Mouse (Mus musculus) liver, postnatal 0 days (tissue): ENCODE measurements around the gene 6030408B16Rik. TPM values are rescaled to one million over a fixed set of nuclear protein-coding genes. Genes with fewer than 3 reads are reported as not detected.

Experiments
- ATAC-seq: fragments of 200-750 bp; cut with Nextera tagmentation; 2 replicates; pipeline ENCODE4 v1.8.0; 2017; ENCODE audit warnings: mild to moderate bottlenecking, moderate library complexity
- DNase-seq: peaks from one replicate; pipeline ENCODE4 v3.0.0-alpha.2; 2016
- H3K27ac ChIP-seq: fragments of 300-500 bp; sonication (generic); 2 replicates; pipeline ENCODE4 v1.5.1; 2014; ENCODE audit warnings: antibody characterized with exemption, moderate library complexity, mild to moderate bottlenecking, low read depth
- H3K27me3 ChIP-seq: fragments of 300-500 bp; sonication (generic); 2 replicates; pipeline ENCODE4 v1.6.1; 2014; ENCODE audit warnings: low read length, control low read depth, mixed read lengths; ENCODE audit not compliant: insufficient read depth
- H3K36me3 ChIP-seq: fragments of 300-500 bp; sonication (generic); replicated peaks from 2 replicates; pipeline ENCODE4 v1.6.1; 2014; ENCODE audit warnings: mild to moderate bottlenecking, control low read depth, low read length, moderate library complexity, mixed read lengths; ENCODE audit not compliant: insufficient read depth
- H3K4me1 ChIP-seq: fragments of 300-500 bp; sonication (generic); 2 replicates; pipeline ENCODE4 v1.6.1; 2014; ENCODE audit warnings: antibody characterized with exemption, mild to moderate bottlenecking, control low read depth; ENCODE audit not compliant: insufficient read depth
- H3K4me2 ChIP-seq: fragments of 300-500 bp; sonication (generic); 2 replicates; pipeline ENCODE4 v1.6.1; 2014; ENCODE audit warnings: low read depth, mild to moderate bottlenecking, low read length, moderate library complexity, mixed read lengths
- H3K4me3 ChIP-seq: fragments of 300-500 bp; sonication (generic); 2 replicates; pipeline ENCODE4 v1.5.1; 2014; ENCODE audit warnings: low read depth, low read length
- H3K9ac ChIP-seq: fragments of 300-500 bp; sonication (generic); replicated peaks from 2 replicates; pipeline ENCODE4 v1.6.1; 2014; ENCODE audit warnings: mild to moderate bottlenecking, moderate library complexity
- H3K9me3 ChIP-seq: fragments of 300-500 bp; sonication (generic); 2 replicates; pipeline ENCODE4 v1.6.1; 2016; ENCODE audit warnings: mild to moderate bottlenecking, control low read depth, low read length, mixed read lengths
- CTCF ChIP-seq: sonication (generic); IDR thresholded peaks from 2 replicates; pipeline ENCODE4 v1.5.1; 2016; ENCODE audit warnings: antibody characterized with exemption, low read depth
- EP300 ChIP-seq: IDR thresholded peaks from 2 replicates; pipeline ENCODE4 v1.6.1; 2016; ENCODE audit warnings: antibody characterized with exemption, low read depth, mild to moderate bottlenecking
- WGBS: fragments of 180-500 bp; shearing (Covaris S2); extraction: QIAGEN DNeasy Blood & Tissue Kit; methylation state at CpG from one replicate; pipeline ENCODE4 v1.1.7; 2014; ENCODE audit not compliant: insufficient replicate concordance; 5-methylcytosine and 5-hydroxymethylcytosine counted together
- polyA plus RNA-seq: library from polyadenylated mRNA; unstranded; fragments of >200 nt; fragmentation: Nextera tagmentation; extraction: Ambion mirVana; gene quantifications from 2 replicates; pipeline ENCODE4 v1.2.1, GENCODE M21; 2015

6030408B16Rik gene
- polyA plus RNA-seq, 1 experiment from 2014 or later: 0.36 TPM

GRCm38 (mm10) chr15:101333648-101334047, 40.6 kb downstream of the 6030408B16Rik start:
- H3K27ac ChIP-seq: no peak overlapping the region
- H3K27me3 ChIP-seq: no peaks in the 10 kb centered on the region; the same call in 1 of the 2 replicates
- H3K4me1 ChIP-seq: peaks cover 6% of the 10 kb centered on the region; the same call in 1 of the 2 replicates
- H3K4me3 ChIP-seq: no peak overlapping the region
- no peak overlapping the region for H3K9ac ChIP-seq
- no peak for ATAC-seq
- TF ChIP-seq CTCF (no peak), EP300 (no peak)
- DNase-seq: no peak
- 30% methylated on average over 4 of the region's 4 CpGs for WGBS
- no peaks in the 10 kb centered on the region for H3K9me3 ChIP-seq
- no peak overlapping the region for H3K4me2 ChIP-seq
- no peaks in the 10 kb centered on the region for H3K36me3 ChIP-seq

DNA sequence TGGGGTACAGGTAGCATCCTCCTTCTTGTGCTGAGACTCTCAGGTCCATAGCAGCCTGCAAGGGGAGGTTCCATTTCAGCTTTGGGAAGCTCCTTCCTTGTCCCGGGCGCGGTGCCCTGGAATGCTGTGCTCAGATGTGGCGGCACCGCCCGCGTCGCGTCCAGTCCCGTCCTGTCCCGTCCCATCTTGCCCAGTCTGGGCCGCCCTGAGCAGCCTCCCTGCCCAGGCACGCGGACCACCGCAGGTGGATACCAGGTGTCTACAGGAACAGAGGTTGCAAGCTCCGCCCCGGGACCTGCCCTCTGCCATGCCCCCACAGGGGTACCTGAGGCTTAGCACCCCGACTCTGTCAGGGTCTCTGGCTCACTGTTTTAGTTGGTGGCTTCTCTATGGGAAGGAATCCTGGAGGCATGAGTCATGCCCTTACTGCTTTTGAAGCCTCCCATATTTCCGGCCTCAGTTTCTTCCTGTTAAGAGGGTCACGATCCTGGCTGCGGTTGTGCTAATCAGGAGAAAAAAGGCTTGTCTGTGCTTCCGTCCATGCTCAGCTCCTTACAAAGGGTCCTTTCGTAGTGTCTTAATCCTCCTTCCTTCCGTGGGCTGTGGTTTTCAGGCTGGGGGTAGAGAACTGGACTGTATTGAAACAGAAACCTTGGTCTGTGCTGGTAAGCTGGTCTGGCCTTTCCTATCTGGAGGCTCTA, 43.6 kb downstream of the 6030408B16Rik start:
- H3K9ac ChIP-seq: no peak overlapping the region
- 21% methylated on average over 24 of the region's 24 CpGs for WGBS
- H3K4me3 ChIP-seq: no peak overlapping the region
- H3K9me3 ChIP-seq: no peaks in the 10 kb centered on the region
- DNase-seq (no peak), ATAC-seq (peak; percentile 67)
- peaks cover 6% of the 10 kb centered on the region; the same call in 1 of the 2 replicates for H3K4me1 ChIP-seq
- TF ChIP-seq EP300 (no peak; the same call in 1 of the 2 replicates), CTCF (no peak)
- H3K36me3 ChIP-seq: no peaks in the 10 kb centered on the region
- H3K4me2 ChIP-seq: peak overlapping the region; percentile 49
- peak overlapping the region; percentile 51 for H3K27ac ChIP-seq
- no peaks in the 10 kb centered on the region; the same call in 1 of the 2 replicates for H3K27me3 ChIP-seq

GRCm38 (mm10) chr15:101338359-101338758, 45.3 kb downstream of the 6030408B16Rik start:
- no peak overlapping the region for H3K27ac ChIP-seq
- H3K9ac ChIP-seq: no peak overlapping the region
- ATAC-seq (no peak), DNase-seq (no peak)
- no peaks in the 10 kb centered on the region for H3K9me3 ChIP-seq
- H3K27me3 ChIP-seq: no peaks in the 10 kb centered on the region; the same call in 1 of the 2 replicates
- no peak overlapping the region for H3K4me2 ChIP-seq
- H3K36me3 ChIP-seq: no peaks in the 10 kb centered on the region
- H3K4me3 ChIP-seq: no peak overlapping the region
- peaks cover 6% of the 10 kb centered on the region; the same call in 1 of the 2 replicates for H3K4me1 ChIP-seq
- WGBS: 73% methylated on average over 4 of the region's 4 CpGs
- TF ChIP-seq EP300: no peak
- TF ChIP-seq CTCF: no peak

DNA sequence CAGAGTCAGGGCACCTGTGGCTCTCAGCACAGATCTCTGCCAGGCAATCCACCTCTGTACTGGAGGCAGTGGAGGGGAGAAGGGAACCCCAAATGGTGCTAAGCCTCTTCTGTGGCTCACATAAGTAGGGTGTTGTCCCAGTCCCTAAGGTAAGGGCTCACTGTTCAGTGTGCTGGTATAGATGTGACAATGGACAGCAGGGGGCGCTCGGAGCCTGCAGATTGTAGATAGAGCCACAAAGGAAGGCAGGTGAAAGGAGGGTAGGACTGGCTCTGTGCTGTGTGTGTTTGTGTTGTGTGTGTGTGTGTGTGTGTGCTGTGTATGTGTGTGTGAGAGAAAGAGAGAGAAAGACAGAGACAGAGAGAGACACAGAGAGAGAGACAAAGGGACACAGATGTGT, 46.5 kb downstream of the 6030408B16Rik start:
- no peaks in the 10 kb centered on the region; the same call in 1 of the 2 replicates for H3K27me3 ChIP-seq
- peak; percentile 88 for DNase-seq
- H3K36me3 ChIP-seq: no peaks in the 10 kb centered on the region
- no peak overlapping the region for H3K27ac ChIP-seq
- TF ChIP-seq EP300 (no peak), CTCF (peak; percentile 94)
- 0% methylated on average over 2 of the region's 2 CpGs for WGBS
- peaks cover 6% of the 10 kb centered on the region; the same call in 1 of the 2 replicates for H3K4me1 ChIP-seq
- H3K9me3 ChIP-seq: no peaks in the 10 kb centered on the region
- peak; percentile 65 for ATAC-seq
- no peak overlapping the region for H3K4me3 ChIP-seq
- H3K4me2 ChIP-seq: no peak overlapping the region
- H3K9ac ChIP-seq: no peak overlapping the region

DNA sequence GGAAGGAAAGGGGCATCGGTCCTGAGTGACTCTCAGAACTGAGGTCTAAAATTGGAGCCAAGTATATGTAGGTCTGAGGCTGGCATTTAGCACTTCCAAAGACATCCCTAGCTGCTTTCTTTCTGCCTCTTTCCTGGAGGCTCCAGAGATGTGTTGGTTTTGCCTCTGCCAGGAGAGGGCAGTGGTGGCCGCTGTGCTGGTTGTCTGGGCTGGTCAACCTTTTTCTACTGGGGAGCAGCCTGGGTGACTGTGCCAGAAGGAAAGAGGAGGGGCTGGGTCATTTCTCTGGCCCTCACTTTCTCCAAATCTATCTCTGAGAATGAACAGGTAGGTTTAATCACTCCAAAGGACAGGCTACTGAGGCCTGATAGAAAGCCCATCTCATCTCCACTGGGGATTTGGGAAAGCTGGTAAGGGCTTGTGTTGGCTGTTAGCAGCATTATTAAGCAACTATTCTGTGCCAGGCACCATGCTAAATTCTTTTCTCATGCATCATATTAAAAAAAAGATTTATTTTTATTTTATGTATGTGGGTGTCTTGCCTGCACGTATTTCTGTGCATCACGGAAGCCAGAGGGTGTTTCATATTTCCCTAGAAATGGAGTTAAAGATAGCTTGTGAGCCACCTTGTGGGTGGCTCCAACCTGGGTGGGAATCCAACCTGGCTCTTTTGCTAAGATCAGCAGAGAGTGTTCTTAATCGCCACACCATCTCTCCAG, 48.9 kb downstream of the 6030408B16Rik start:
- no peaks in the 10 kb centered on the region for H3K36me3 ChIP-seq
- H3K9ac ChIP-seq: no peak overlapping the region
- WGBS: 51% methylated on average over 5 of the region's 5 CpGs
- H3K27me3 ChIP-seq: no peaks in the 10 kb centered on the region; the same call in 1 of the 2 replicates
- ATAC-seq: no peak
- no peak overlapping the region for H3K4me2 ChIP-seq
- no peaks in the 10 kb centered on the region for H3K9me3 ChIP-seq
- no peak overlapping the region for H3K4me3 ChIP-seq
- H3K4me1 ChIP-seq: no peaks in the 10 kb centered on the region
- TF ChIP-seq EP300: no peak
- peak; percentile 72 for TF ChIP-seq CTCF
- no peak overlapping the region for H3K27ac ChIP-seq
- DNase-seq: peak; percentile 53

Other genes with a start within 250 kb of the 6030408B16Rik start
- not detected in 2 replicates for gene Gm47841, start 245.8 kb upstream of the 6030408B16Rik start, polyA plus RNA-seq
- gene Fignl2, start 214.6 kb upstream of the 6030408B16Rik start, polyA plus RNA-seq: 0.18 and 0.26 TPM in 2 replicates
- not detected in 2 replicates for gene Ankrd33, start 177.5 kb upstream of the 6030408B16Rik start, polyA plus RNA-seq
- gene Acvrl1, start 164.7 kb upstream of the 6030408B16Rik start, polyA plus RNA-seq: 2.3 and 2.6 TPM in 2 replicates
- 2.2 TPM in 2 replicates for gene Acvr1b, start 119.1 kb upstream of the 6030408B16Rik start, polyA plus RNA-seq
- 0.35 and 0.54 TPM in 2 replicates for gene Grasp, start 69.0 kb upstream of the 6030408B16Rik start, polyA plus RNA-seq
- 0.96 and 1.1 TPM in 2 replicates for gene Nr4a1, start 38.9 kb upstream of the 6030408B16Rik start, polyA plus RNA-seq
- 33.8 and 34.4 TPM in 2 replicates for gene Atg101, start 8.9 kb upstream of the 6030408B16Rik start, polyA plus RNA-seq
- 0.31 and 0.38 TPM in 2 replicates for gene Krt80, start 77.0 kb downstream of the 6030408B16Rik start, polyA plus RNA-seq
- gene Krt7, start 117.8 kb downstream of the 6030408B16Rik start, polyA plus RNA-seq: 2.3 and 2.4 TPM in 2 replicates
- gene Krt87, start 145.6 kb downstream of the 6030408B16Rik start, polyA plus RNA-seq: not detected in 2 replicates
- not detected in 2 replicates for gene Krt88, start 154.5 kb downstream of the 6030408B16Rik start, polyA plus RNA-seq
- gene Krt81, start 170.5 kb downstream of the 6030408B16Rik start, polyA plus RNA-seq: not detected in 2 replicates
- gene Krt86, start 180.3 kb downstream of the 6030408B16Rik start, polyA plus RNA-seq: not detected in 2 replicates
- 0.33 and 0.58 TPM in 2 replicates for gene Krt83, start 198.3 kb downstream of the 6030408B16Rik start, polyA plus RNA-seq
- not detected in 2 replicates for gene Gm49425, start 224.0 kb downstream of the 6030408B16Rik start, polyA plus RNA-seq
- not detected in 2 replicates for gene Krt84, start 239.6 kb downstream of the 6030408B16Rik start, polyA plus RNA-seq